Mouse (Mus musculus) retina, embryonic 14.5 days (tissue): ENCODE data around the gene App.

Source experiments
- DNase-seq: peaks from one replicate; pipeline ENCODE4 v3.0.0-alpha.2; 2015; ENCODE audit warnings: low spot score

App gene

DNA sequence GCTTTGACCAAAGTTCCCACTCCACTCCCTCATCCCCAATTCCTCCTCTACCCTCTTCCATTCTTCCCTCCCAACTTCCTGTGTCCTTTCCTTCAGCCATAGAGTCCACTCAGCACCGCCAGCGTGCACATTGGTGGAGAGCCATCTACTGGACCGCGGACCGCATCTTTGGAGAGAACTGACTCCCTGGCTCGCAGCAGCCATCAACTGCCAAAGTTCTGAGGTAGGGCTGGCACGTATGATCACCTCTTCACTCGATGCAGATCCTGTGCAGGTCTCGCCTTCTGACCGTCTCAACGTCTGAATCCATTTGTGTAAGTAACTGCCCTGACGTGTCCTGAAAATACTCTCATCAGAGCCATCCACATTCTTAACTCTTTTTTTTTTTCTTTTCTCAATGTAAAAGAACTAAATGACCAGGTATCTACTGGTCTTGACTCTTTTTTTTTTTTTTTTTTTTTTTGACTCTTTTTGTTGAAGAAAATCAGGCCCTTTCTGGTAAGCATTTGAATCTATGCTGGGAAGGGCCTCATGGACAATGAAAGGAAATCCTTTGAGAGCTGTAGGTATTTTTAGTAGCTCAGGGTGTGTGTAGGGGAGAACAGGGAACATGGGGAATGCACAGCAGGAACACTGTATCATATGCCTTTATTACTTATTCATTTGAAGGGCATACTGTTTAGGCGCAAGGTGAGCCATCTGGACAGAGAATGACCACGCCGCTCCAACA is 200.0 kb downstream of the App start:
- no peak for DNase-seq

DNA sequence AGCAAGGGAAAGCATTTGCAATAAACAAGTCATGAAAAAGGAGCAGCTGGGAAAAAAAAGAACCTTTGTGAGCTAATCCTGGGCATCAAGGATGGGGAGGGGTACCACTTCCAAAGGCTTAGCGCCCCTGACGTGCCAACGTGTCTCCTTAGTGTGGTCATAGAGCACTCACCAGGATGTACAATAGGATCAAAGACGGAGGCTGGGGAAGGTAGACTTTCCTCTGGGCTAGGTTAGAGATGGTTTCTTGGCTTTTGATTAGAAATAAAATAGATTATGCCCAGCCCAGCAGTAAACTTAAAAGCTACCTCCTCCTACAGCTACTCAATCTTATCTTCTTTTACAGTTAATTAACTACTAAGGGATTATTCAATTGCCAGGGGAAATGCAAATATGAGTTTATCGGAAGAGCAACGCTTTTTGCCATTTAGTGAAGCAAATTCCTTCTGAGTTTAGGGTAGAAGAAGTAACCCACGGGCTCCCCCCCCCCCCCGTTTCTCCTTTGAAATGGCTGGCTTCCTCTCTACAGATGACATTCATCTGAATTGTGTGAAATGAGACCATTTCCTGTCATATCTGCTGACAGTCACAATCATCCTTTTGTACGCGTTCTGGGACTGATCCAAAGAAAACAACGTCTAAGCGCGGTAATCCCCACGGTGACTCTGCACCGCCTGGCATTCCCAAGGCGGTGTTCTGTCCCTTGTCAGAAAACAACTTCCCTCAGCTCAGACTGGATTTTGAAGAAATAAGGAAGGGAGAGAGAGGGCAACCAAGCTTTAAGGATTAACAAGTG is 201.8 kb downstream of the App start:
- DNase-seq: no peak

DNA sequence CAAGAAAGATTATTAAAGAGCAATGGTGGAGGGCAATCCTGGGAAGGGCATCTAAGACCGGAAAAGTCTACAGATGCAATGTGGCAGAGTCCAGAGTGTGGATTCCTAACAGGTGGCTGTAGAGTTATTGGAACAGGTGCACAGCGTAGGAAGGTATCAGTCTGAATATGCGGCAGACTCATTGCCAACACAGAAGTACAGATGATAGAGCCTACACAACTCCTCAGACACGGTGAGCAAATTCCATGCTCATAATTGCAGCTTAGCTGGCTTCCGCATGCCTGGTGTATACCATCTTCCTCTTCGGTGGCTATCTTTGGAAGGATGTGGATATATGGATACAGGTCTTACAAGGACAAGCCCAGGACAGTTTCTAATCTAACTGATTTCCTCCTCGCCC is 204.5 kb downstream of the App start:
- DNase-seq: no peak

DNA sequence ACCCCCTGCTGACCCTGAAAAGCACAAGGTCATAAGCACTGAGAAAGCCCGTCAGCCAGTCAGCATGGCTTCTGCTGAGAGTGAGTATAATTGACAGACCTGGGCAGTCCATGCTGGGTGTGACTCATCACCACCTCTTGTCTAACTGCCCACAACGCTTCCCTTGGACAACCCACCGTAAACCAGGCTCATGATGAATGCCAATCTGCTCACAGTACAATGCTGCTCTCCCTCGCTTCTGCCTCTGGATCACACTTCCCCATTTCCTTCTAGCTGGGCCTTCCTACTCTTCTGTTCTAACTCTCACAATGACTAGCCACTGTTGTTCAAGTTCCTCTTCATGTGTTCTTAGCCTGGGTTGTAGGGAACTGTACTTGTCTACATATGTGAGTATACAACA is 206.6 kb downstream of the App start:
- DNase-seq: no peak

DNA sequence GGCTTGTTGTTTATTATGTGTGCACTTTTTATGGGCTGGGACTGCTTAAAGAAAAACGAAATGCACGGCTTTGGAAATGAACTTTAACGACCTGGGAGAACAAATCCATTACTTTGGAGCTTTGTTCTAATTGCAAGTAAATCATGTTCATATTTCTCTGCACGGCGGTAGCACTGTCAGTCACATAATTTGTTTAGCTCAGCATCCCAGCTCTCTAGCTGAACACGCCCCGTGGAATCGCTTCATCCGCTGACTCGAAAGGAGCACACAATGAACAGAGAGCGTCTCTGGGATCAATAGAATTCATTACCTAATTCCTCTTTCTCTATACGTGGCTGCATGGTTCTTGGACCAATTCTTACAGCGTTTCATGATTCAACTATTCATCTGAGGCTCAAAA is 207.5 kb downstream of the App start:
- DNase-seq: no peak

DNA sequence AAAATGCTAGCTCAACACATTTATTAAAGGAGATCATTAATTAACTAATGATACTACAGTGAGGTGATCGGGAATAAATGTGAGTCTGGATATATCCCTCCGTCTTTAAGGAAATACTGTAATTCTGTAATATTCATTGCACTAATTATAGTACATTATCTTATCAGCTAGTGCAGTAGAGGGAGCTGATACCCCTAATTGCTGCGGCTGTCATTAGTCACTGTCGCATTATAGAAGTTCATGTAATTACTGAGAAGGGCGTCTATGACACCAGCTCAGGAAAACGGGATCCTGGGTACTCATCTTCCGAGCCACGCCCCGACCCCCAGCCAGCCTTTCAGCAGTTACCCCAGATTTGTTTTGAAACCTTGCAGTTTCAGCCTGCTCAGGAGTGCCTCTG is 209.6 kb downstream of the App start:
- no peak for DNase-seq

DNA sequence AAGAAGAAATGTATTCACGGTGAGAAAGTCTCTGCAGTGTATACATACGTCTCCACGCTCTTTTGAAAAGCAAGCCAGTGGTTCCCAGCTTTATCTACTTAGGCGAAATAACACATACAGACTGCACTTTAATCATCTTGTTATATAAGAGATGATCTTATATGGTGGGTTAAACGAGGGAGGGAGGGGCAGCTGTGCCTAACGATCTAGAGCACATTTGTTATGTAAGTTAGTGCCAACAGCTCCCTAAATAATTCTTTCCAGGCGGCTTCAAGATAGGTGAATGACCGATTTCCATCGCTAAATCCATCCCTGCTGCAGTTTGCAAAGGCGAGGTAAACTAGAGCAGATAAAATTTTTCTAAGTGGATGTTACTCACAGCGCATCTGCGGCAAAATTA is 210.0 kb downstream of the App start:
- no peak for DNase-seq

DNA sequence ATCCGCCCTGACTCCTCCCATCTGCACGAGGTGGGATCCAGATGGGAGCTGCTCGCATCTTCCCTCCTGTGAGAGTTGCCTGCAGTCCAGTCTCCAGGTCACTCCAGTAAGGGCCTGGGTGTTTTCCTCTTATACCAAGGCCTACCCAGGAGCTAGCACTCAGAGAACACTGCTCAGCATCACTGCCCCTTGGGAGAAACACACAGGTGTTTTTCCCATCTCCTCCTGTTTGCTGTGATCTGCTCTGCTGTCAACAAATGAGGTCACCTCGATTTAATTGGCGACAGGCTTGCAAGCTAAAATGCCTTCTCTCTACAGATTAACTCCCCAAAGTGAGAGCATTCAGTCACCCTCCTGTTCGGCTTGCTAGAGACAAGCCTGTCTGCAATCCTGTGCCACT is 216.3 kb downstream of the App start:
- DNase-seq: no peak

DNA sequence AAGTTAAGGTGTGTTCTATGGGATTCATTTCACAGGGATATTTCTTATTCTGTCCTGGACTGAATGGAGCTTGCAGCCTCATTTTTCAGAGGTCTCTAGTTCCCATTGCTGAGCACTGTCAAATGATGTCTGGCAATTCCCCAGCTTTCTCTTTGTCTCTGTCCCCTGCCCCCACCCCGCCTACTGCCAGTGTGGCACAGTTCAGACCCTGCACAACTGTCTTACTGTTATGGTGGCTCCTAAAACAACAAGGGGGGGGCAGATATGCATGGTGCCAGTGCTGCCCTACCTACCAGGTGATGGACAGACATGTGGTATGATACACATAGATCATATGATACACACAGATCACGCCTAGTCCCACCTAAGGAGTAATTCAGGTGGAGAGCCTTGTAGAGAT is 216.9 kb downstream of the App start:
- DNase-seq: no peak

DNA sequence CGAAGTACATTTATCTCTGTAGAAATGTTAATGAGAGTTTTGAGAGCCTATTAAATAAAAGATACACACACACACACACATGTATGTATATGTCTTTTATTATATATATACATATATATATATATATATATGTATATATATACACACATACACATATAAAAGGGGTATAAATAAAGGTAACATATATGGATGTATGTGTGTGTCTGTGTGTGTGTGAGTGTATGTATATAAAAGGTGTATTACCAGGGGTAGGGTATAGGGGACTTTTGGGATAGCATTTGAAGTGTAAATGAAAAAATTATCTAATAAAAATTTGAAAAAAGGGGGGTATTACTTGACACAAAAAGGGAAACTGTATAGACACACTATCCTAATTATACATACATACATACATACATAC is 217.7 kb downstream of the App start:
- no peak for DNase-seq

DNA sequence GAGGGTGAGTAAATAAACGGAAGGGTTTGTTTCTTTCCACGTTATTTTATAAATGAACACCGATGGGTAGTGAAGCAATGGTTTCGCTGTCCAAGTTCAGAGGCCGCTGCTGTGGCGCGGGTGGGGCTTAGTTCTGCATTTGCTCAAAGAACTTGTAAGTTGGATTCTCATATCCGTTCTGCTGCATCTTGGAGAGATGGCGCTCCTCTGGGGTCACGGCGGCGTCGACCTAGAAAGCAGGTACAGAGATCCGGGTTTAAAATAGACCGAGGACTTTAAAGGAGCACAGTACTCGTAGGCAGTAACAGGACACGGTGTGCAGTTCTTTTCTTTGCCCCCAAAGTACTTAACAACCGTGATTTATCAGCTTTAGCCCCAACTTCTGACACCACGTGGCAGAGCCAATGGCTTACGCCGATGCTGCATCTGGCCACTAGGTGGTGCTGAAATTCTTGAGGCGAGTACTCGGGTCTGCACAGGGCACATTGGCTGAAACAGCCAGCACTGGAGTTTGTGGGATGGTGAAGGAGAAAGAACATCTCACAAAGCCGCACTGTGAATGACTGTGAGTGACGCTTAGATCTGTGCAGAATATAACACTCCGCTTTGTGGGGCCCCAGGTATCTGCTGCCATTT is 218.2 kb downstream of the App start:
- peak; percentile 90 for DNase-seq

DNA sequence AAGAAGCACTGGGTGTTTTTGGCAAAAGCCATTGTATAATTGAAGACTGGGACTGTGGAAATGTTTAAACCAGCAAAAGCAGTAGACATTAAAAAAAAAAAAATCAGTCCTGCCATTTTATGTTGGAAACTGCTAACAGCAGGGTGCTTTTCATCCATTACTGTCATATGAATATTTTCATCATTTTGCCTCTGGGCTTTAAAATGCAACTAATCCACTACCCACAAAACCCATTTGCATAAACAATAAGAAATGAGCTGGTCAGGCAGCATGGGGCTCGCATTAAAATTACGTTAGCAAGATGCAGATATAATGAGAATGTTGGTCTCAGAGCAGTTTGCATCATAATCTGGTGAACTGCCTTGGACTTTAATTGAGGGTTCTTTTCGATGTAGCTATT is 242.5 kb downstream of the App start:
- no peak for DNase-seq

DNA sequence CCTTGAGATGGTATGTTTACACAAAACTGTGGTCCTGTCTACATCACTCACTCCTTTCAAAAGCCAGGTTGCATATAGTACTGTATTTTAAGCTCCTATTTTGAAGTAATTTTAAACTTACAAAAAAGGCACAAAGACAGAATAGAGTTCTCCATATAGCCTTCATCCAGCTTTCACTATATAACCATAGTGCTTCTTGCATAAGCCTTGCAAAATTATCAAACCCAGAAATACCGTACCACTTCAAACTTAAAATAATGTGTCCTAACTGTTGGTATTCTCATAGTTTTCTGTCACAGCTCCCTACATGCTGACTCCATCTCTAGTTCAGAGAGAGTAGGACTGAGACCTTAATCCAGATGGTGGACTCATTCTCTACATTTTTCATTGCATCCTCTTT is 245.7 kb downstream of the App start:
- DNase-seq: no peak

DNA sequence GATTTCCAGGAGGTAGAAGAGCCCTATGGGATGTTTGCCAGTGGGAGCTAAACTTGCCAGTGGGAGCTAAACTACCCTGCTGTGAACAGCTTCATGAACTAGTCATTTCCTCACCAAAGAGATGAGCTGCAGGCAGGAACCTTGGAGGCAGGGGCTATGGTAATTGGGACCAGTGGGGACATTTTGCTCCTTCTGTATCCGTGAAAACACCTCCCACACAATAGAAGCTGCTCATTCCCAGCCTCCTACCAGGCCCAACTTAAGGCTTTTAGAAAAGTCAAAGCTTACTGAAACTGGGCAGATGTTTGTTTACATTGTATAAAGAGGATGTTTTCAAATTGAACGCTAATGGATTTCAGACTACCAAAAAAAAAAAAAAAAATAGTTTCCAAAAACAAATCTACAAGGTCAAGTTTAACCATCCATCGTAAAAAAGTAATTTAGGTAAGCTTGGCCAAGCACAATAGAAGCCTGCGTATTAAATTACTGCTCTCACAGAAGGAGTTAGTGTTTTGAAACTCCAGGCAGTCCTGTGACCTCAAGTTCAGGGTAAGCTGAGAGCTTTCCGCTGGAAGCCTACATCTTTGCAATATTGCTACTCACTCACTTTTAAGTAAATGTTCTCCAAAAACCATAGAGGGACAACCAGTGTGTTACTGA is 253.8 kb downstream of the App start:
- no peak for DNase-seq

DNA sequence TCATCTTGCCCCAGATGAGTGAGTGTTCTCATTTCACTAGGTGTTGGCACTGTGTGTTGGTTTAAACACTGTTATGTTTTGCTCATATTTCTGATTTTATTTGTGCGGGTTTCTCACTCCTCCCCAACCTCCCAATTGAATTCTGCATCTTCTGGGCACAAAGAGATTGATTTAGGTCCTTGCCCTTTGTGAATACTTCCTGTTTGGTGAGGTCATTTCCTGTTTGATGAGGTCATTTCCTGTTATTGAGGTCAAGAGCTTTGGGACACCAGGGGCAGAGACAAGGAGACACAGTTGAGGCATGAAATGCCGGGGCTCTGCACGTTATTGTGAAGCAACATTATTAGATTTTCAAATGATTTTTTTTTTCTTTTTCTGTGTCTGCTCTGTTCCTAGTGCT is 254.5 kb downstream of the App start:
- peak; percentile 9 for DNase-seq

DNA sequence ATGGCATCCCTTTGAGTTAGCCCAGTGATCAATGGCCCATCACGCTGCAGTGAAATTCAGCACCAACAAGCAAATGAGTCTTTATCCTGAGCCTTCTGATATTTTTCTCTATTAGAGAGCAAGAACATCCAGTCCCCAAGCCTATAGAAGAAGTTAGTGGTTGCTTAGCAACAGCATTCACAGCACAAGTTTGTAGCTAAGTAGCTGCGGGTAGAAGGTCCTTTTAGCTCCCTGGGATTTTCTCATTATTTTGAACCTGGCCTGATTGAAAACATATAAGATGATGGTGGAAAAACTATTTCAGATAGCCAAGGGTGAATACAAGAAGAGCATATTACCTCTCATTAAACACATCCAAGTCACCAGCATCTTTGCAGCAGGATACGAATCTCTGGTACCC is 256.8 kb downstream of the App start:
- peak; percentile 37 for DNase-seq

DNA sequence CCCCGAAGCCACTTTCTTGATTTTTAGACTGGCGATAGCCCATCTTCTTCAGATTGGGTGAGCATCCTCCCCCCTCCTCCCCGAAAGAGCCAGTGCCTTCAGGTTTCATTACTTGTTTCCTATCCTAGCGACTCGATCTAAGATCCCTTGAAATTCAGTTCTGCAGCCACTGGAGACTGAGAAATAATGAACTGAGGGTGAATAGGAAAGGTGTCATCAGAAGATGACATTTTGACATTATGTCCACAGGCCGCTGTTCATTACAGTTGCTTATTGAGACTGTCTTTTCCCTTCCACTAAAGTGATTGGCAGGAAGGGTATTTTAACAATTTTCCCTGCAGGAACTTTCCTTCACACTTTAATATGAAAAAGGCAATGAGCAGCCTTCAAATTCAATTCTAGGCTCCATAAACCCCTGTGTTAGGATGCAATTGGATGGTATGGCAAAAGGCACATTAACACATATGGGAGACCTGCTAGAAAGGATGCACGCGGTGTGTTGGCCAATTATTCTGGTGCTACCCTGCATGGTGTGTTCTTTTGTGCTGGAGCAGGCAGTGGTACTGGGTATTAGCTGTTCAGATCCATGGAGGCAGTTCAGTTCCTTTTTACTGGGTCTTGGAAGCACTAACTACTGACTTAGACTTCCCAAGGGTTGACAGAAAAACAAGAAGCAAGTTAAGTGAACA is 261.9 kb downstream of the App start:
- DNase-seq: no peak

DNA sequence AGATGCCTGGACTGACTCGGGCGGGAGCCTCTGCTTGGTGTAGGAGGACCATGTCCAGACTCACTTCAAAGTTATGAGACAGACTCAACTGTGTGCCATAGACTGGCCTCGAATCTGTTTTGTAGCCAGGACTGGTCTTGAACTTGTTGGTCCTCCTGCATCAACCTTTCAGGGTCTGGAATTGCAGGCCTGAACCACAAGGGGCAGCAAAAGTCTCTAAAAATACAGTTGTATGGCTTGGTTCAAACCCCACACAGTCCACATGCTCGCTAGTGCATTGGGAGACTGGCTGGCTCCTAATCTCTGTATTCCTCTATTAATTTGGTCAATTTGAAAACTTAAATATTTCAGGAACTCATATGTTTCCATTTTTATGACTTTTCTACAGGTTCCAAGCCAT is 270.6 kb downstream of the App start:
- DNase-seq: no peak
